Mouse (Mus musculus): ENCODE measurements around the gene Mpv17. TPM values are rescaled to one million over a fixed set of nuclear protein-coding genes. Genes with fewer than 3 reads are reported as not detected.

Mpv17 gene
- total RNA-seq, 2 experiments from 2014 or later, result 19.6 to 32.9 TPM

DNA sequence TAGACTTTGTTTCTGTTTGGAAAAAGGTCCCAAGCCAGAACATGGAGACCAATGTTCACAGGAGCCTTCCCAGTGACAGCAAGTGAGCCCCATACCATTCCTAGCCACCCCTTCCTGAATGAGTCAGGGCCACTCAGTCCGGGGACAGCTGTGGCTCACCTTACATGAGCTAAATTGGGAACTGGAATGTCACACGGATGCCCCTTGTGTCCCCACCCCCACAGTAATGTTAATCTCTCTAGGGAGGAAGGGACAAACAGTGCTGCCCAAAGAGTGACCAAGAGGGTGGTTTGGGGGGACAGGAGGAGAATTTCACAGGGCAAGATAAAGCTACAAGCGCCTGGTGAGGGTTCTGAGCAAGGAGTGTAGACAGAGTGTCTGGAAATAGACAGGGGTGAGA lies 37.7 kb downstream of the Mpv17 start, which contains the start of gene Trim54:
Gene Trim54, plus strand, starts transcription at position 359 of the 400 bp plus-strand sequence.
- no peak for ATAC-seq (replicated peaks; ENCODE audit: poor library complexity, severe bottlenecking)

DNA sequence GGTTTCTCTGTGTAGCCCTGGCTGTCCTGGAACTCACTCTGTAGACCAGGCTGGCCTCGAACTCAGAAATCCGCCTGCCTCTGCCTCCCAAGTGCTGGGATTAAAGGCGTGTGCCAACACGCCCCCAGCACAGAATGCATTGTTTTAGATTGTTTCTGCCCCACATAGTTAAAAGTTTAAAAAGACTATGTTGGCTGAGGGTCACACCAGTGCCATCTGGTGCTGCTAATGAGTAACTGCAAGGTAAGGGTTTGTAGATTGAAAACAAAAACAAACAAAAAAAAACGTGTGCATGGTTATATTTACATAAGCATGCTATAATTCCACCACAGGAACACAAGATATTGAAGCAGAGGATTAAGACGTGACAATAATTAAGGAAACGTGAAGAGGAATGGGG lies 43.3 kb downstream of the Mpv17 start:
- ATAC-seq (replicated peaks; ENCODE audit: poor library complexity, severe bottlenecking), result no peak

DNA sequence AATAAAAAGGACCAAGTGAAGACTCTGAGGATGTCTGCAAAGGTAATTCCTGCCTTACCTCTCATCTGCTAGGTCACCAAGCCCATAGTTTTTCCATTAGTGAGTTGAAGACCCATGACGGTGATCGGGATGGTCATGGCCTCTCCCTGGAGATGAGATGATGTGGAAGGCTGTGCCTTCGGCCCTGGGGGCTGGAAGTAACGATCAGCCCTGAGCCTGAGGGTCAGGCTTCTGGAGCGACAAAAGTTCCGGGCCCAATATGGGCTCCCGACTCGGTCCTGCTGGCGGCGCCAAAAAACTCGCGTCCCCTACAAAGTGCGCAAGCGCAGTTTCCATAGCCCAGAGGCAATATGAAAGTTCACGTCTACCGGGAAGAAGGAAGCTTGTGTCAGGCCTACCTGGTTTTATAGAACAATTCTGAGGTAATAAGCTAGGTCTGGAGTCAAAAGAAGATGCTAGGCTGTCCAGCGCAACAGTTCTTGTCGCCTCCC lies 46.0 kb downstream of the Mpv17 start, which contains the start of gene Slc30a3:
Gene Slc30a3, minus strand, starts transcription at position 238 of the 491 bp plus-strand sequence.
- ATAC-seq (replicated peaks; ENCODE audit: poor library complexity, severe bottlenecking), result no peak

DNA sequence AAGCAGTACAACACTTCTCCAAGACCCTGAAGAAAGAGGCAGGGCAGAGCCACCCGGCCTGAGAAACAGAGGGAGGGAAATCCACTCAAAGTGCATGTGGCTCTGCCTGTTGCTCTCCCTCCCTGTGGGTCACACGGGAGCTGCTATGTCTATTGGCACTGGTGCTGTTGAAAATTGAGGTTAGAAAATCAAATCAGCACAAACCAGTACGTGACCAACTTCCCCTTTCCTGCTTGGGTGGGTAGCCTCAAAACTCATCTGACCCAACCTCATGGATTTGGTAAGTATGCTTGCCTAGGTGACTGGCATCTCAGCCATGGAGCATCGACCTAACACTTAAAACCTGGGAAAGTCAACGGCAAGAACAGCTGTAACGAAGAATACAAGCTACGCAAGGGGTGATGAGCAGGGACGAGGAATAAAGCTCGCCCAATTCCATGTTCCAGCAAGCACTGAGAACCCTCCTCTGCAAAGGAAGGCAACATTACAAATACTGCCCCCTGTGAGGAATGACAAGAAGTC lies 48.2 kb downstream of the Mpv17 start, which contains the start of gene Dnajc5g:
Gene Dnajc5g, plus strand, starts transcription at position 472 of the 522 bp plus-strand sequence.
- ATAC-seq (replicated peaks; ENCODE audit: poor library complexity, severe bottlenecking), result peak; percentile 55

DNA sequence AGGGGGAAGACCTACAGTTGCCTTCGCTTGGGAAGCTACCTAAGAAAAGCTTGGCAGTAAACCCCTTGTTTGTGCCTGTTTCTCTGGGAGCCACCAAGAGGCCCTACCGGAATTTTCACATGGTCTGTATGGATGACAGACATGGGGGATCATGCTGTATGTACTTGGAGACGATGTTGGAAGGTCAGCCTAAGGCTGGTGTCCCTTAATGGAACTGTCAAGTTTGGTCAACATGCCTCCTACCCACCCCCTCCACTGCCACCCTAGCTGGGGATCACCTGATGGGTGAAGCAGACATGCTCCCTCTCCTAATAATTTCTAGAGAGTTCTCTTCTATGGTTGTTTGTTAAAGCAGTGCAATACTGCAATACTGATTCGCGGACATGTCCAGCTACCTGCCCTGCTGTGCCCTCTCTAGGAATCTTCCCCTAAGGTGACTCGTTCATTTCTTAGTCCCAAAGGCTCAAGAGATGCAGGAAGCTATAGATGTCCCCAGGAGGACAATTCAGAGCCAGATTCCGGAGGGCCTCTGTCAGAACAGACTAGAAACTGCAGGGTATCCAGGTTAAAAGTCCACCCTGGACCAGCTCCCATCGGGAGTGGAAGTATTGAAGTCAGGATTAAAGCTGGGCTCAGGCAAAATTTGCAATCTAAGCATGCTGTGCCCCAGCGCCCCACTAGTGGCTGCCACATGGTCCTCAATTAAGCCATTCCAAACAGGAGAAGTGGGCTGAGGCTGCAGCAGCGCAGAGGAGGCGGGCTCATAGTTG lies 58.2 kb downstream of the Mpv17 start:
- no peak for ATAC-seq (replicated peaks; ENCODE audit: poor library complexity, severe bottlenecking)

DNA sequence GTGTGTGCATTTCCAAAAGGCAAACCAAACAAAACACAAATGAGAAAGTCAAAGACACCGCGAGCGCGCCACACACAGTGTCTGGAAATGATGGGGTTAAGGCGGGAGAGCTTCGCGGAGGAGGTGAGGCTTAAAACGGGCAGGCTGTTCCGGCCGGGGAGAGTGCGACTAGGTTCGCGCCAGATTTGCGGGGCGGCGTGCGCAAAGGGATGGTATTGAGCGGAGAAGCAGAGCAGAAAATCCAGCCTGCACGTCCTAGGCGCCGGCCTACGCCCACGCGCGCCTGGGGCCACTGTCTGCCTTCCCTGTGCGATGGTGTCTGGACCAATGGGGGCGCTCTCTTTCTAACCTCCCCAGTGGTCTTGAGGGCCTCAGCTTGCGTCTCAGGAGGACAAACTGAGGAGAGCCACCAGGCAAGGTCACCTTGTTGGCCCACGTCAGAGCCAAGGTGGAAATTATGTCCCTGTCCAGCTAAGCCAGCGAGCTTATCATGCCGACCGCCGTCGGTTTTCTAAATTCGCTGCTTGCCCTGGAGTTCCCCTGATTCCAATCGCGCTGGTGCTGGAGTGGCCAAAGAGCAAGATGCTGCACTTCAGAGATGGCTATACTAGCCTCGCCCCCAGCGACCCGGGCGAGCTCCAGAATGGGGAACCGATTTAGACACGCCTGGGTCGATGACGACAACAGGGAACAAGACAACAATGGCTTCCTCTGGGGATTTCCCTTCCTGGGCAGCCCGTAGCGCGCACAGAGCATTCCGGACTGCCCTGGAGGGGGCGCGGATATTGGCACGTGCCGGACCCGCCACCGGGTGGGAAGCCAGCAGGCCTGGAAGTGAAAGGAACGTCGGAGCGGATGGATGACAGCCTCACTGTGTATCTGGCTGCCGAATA lies 59.0 kb downstream of the Mpv17 start:
- peak; percentile 95 for ATAC-seq (replicated peaks; ENCODE audit: poor library complexity, severe bottlenecking)

DNA sequence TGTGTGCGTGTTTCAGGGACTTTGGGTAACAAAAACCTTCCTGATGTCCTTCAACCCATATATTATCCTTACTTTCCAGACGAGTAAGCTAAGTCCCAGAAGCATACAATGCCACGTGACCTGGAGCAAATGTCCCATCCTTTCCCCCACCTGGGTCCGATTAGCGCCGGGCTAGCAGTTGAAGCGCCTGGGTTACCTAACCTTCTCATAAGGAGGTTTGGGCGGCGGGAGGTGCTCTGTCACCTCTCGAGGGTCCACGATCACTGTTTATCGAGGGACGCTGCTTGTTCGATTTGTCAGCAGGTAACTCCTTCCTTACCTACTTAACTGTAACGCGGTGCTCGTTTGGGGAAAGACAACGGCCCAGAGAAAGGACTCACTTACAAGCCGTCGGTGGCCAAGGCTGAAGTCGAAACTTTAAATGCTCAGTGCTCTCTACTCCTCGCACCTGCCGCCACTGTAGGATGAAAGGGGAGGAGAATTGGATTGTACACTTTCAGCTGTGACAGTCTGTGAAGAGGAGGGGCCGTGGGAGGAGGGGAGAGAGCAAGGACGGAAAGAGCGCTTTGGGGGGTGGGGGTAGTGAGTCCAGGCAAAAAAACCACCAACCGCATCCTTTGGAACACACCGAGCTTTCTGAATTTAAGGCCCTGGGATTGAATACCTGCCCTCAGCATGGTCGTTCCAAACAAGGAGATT lies 59.8 kb downstream of the Mpv17 start:
- ATAC-seq (replicated peaks; ENCODE audit: poor library complexity, severe bottlenecking), result no peak

DNA sequence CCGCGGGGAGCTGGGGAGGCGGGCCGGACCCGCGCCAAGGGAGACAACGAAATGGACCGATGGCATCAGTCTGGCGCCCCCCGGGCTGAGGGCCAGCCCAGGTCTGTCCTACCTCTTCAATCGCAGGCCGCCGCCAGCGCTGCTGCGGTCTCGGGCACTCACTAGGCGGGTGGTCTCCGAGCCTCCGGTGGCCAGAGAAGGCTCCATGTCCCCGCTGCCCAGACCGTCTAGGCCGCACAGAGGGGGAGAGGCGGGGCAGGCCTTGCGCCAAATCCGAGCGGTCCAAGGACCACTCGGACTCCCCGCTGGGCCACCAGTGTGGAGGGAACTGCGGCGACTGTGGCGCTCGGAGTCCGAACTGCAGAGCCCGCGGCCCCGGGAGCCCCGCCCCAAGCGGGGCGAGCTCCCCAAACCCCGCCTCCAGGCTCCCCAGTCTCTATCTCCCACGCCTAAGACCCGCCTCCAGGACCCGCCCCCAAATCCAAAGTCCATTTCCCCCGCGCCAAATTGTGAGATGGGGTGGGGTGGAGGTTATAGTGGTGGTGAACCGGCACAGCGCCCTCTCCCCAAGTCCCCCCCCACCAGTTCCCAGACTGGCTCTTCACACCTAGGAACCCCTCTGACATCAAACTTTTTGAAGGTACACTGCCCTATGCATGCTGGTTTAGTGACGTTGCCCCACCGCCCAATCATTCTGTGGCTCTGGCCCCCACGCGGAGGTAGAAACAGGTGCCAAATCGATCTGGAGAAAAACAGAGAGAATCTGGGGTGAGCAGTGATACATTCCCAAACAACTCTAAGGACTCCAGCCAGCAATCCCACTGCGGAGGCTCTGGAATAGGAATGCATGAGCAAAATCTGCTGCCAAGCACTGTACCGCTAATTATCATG lies 60.7 kb downstream of the Mpv17 start:
- ATAC-seq (replicated peaks; ENCODE audit: poor library complexity, severe bottlenecking), result peak; percentile 21

DNA sequence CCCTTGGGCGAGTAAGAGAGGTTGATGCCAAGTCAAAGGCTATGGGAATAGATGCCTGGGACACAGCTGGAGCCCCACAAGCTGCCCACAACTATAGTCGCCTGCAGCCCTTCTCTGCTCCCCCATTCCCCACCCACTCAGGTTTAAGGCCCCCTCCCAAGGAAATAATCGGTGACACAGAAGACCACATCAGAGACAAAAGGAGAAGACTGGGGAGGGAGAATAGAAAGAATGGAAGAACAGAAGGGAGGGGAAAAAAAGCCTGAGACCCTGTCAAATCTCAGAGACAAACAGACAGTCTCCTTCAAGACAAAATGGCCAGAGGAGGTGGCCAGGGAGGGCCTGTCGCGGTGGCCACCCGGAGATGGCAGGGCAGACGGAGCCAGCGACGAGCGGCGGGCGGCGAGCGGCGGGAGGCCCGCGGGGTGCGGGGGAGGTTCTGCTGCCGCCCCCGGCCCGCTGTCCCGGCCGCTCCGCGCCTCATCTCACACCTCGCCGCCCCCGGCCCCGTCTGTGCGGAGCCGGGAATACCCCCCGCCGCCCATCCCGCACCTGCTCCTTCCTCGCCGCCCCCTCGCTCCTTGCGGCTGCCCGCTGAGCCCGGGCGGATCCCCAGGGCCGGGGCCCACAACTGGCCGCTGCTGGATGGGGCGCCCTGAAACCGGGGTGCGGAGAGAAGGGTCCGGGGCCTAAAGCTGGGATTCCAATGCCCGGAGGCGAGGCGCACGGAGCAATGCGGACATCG lies 61.6 kb downstream of the Mpv17 start:
- no peak for ATAC-seq (replicated peaks; ENCODE audit: poor library complexity, severe bottlenecking)

Other genes starting within 250 kb of the Mpv17 start
- 361 and 454 TPM in 2 replicates for gene Ost4, start 246.5 kb downstream of the Mpv17 start, total RNA-seq (2014; fragmentation: Nextera tagmentation)
- 300 and 325 TPM in 2 replicates for gene Ost4, start 246.5 kb downstream of the Mpv17 start, total RNA-seq (2017)
- 78.8 and 147 TPM in 2 replicates for gene Emilin1, start 240.8 kb downstream of the Mpv17 start, total RNA-seq (2014; fragmentation: Nextera tagmentation)
- gene Emilin1, start 240.8 kb downstream of the Mpv17 start, total RNA-seq (2017), result 124 and 152 TPM in 2 replicates
- 84.7 and 111 TPM in 2 replicates for gene Khk, start 232.8 kb downstream of the Mpv17 start, total RNA-seq (2014; fragmentation: Nextera tagmentation)
- 66.4 and 80.2 TPM in 2 replicates for gene Khk, start 232.8 kb downstream of the Mpv17 start, total RNA-seq (2017)
- gene Cgref1, start 208.7 kb downstream of the Mpv17 start, total RNA-seq (2014; fragmentation: Nextera tagmentation), result not detected in 2 replicates
- gene Cgref1, start 208.7 kb downstream of the Mpv17 start, total RNA-seq (2017), result 0.62 TPM in 1 of 2 replicates, not detected in the other
- 103 and 127 TPM in 2 replicates for gene Preb, start 193.9 kb downstream of the Mpv17 start, total RNA-seq (2014; fragmentation: Nextera tagmentation)
- gene Preb, start 193.9 kb downstream of the Mpv17 start, total RNA-seq (2017), result 42.7 and 67.9 TPM in 2 replicates
- not detected in 2 replicates for gene Tcf23, start 185.6 kb downstream of the Mpv17 start, total RNA-seq (2014; fragmentation: Nextera tagmentation)
- not detected in 2 replicates for gene Tcf23, start 185.6 kb downstream of the Mpv17 start, total RNA-seq (2017)
- gene Atraid, start 105.9 kb downstream of the Mpv17 start, total RNA-seq (2014; fragmentation: Nextera tagmentation), result 42.7 and 79.1 TPM in 2 replicates
- gene Atraid, start 105.9 kb downstream of the Mpv17 start, total RNA-seq (2017), result 44.7 and 59.4 TPM in 2 replicates
- gene Slc5a6, start 105.3 kb downstream of the Mpv17 start, total RNA-seq (2014; fragmentation: Nextera tagmentation), result 7.2 and 7.9 TPM in 2 replicates
- gene Slc5a6, start 105.3 kb downstream of the Mpv17 start, total RNA-seq (2017), result 5.8 and 8.8 TPM in 2 replicates
- gene Cad, start 99.5 kb downstream of the Mpv17 start, total RNA-seq (2014; fragmentation: Nextera tagmentation), result 57.4 and 70.3 TPM in 2 replicates
- 23.1 and 39.5 TPM in 2 replicates for gene Cad, start 99.5 kb downstream of the Mpv17 start, total RNA-seq (2017)
- not detected in 2 replicates for gene Dnajc5g, start 48.0 kb downstream of the Mpv17 start, total RNA-seq (2014; fragmentation: Nextera tagmentation)
- gene Dnajc5g, start 48.0 kb downstream of the Mpv17 start, total RNA-seq (2017), result not detected in 2 replicates
- not detected in 2 replicates for gene Slc30a3, start 46.0 kb downstream of the Mpv17 start, total RNA-seq (2014; fragmentation: Nextera tagmentation)
- not detected in 2 replicates for gene Slc30a3, start 46.0 kb downstream of the Mpv17 start, total RNA-seq (2017)
- gene Trim54, start 37.5 kb downstream of the Mpv17 start, total RNA-seq (2014; fragmentation: Nextera tagmentation), result not detected in 2 replicates
- not detected in 2 replicates for gene Trim54, start 37.5 kb downstream of the Mpv17 start, total RNA-seq (2017)
- not detected in 2 replicates for gene Ucn, start 15.4 kb downstream of the Mpv17 start, total RNA-seq (2014; fragmentation: Nextera tagmentation)
- gene Ucn, start 15.4 kb downstream of the Mpv17 start, total RNA-seq (2017), result not detected in 2 replicates
- 1.5 and 6.6 TPM in 2 replicates for gene Gm29609, start 25.7 kb upstream of the Mpv17 start, total RNA-seq (2014; fragmentation: Nextera tagmentation)
- gene Gm29609, start 25.7 kb upstream of the Mpv17 start, total RNA-seq (2017), result 0.36 TPM in 1 of 2 replicates, not detected in the other
- 94.6 and 100 TPM in 2 replicates for gene Gtf3c2, start 25.9 kb upstream of the Mpv17 start, total RNA-seq (2014; fragmentation: Nextera tagmentation)
- 52.0 and 59.8 TPM in 2 replicates for gene Gtf3c2, start 25.9 kb upstream of the Mpv17 start, total RNA-seq (2017)
- 53.3 and 65.5 TPM in 2 replicates for gene Snx17, start 39.0 kb upstream of the Mpv17 start, total RNA-seq (2014; fragmentation: Nextera tagmentation)
- 36.5 and 58.9 TPM in 2 replicates for gene Snx17, start 39.0 kb upstream of the Mpv17 start, total RNA-seq (2017)
- gene Eif2b4, start 39.2 kb upstream of the Mpv17 start, total RNA-seq (2014; fragmentation: Nextera tagmentation), result 68.3 and 91.6 TPM in 2 replicates
- gene Eif2b4, start 39.2 kb upstream of the Mpv17 start, total RNA-seq (2017), result 50.0 and 65.6 TPM in 2 replicates
- 10.6 and 15.4 TPM in 2 replicates for gene Zfp513, start 48.1 kb upstream of the Mpv17 start, total RNA-seq (2014; fragmentation: Nextera tagmentation)
- gene Zfp513, start 48.1 kb upstream of the Mpv17 start, total RNA-seq (2017), result 5.9 and 6.9 TPM in 2 replicates
- 155 and 167 TPM in 2 replicates for gene Ppm1g, start 66.4 kb upstream of the Mpv17 start, total RNA-seq (2014; fragmentation: Nextera tagmentation)
- 175 and 201 TPM in 2 replicates for gene Ppm1g, start 66.4 kb upstream of the Mpv17 start, total RNA-seq (2017)
- gene Nrbp1, start 86.6 kb upstream of the Mpv17 start, total RNA-seq (2014; fragmentation: Nextera tagmentation), result 65.6 and 75.4 TPM in 2 replicates
- gene Nrbp1, start 86.6 kb upstream of the Mpv17 start, total RNA-seq (2017), result 79.2 and 99.5 TPM in 2 replicates
- not detected in 2 replicates for gene Gm9970, start 87.0 kb upstream of the Mpv17 start, total RNA-seq (2014; fragmentation: Nextera tagmentation)
- not detected in 2 replicates for gene Gm9970, start 87.0 kb upstream of the Mpv17 start, total RNA-seq (2017)
- 1.6 and 19.8 TPM in 2 replicates for gene Krtcap3, start 97.4 kb upstream of the Mpv17 start, total RNA-seq (2014; fragmentation: Nextera tagmentation)
- gene Krtcap3, start 97.4 kb upstream of the Mpv17 start, total RNA-seq (2017), result 1.6 and 4.7 TPM in 2 replicates
- 16.5 and 29.2 TPM in 2 replicates for gene Ift172, start 136.9 kb upstream of the Mpv17 start, total RNA-seq (2014; fragmentation: Nextera tagmentation)
- 12.7 and 44.9 TPM in 2 replicates for gene Ift172, start 136.9 kb upstream of the Mpv17 start, total RNA-seq (2017)
- not detected in 2 replicates for gene Fndc4, start 141.8 kb upstream of the Mpv17 start, total RNA-seq (2014; fragmentation: Nextera tagmentation)
- gene Fndc4, start 141.8 kb upstream of the Mpv17 start, total RNA-seq (2017), result not detected in 2 replicates
- not detected in 2 replicates for gene Gckr, start 143.2 kb upstream of the Mpv17 start, total RNA-seq (2014; fragmentation: Nextera tagmentation)
- not detected in 2 replicates for gene Gckr, start 143.2 kb upstream of the Mpv17 start, total RNA-seq (2017)

Data from granulocyte monocyte progenitor cell, adult 5-6 weeks (primary cell).